Mouse (Mus musculus) CH12.LX (cell line): ENCODE measurements around the gene Znhit1. TPM values are rescaled to one million over a fixed set of nuclear protein-coding genes. Genes with fewer than 3 reads are reported as not detected.

Experiments
- DNase-seq: peaks from one replicate; pipeline ENCODE4 v3.0.0-alpha.2; 2013; ENCODE audit errors: extremely low read depth
- H3K27ac ChIP-seq: 2 replicates; pipeline ENCODE4 v1.5.1; 2012; ENCODE audit warnings: low read depth, mild to moderate bottlenecking, control low read depth, moderate library complexity; ENCODE audit not compliant: insufficient read depth
- H3K27me3 ChIP-seq: replicated peaks from 2 replicates; pipeline ENCODE3; 2012; ENCODE audit warnings: inconsistent platforms
- H3K36me3 ChIP-seq, 2 experiments: replicated peaks in 1 of 2; 2 replicates each; pipeline versions ENCODE3 to v1.6.1; 2012; ENCODE audit warnings: inconsistent platforms in 1 of 2, low read length in 1 of 2, mild to moderate bottlenecking in 1 of 2, mixed read lengths in 1 of 2, moderate library complexity in 1 of 2; ENCODE audit not compliant: control insufficient read depth in 1 of 2, insufficient read depth in 1 of 2
- H3K4me1 ChIP-seq, 2 experiments: 2 replicates each; pipeline ENCODE4 v1.6.1; 2012; ENCODE audit warnings: inconsistent platforms in 1 of 2, moderate library complexity in 1 of 2; ENCODE audit not compliant: insufficient read depth in 2 of 2, control insufficient read depth in 1 of 2
- H3K4me2 ChIP-seq: 2 replicates; pipeline ENCODE4 v1.6.1; 2012; ENCODE audit warnings: low read depth, mild to moderate bottlenecking, control low read depth; ENCODE audit not compliant: poor library complexity, insufficient read depth, severe bottlenecking
- H3K4me3 ChIP-seq, 3 experiments: fragments of 150-350 bp in 1 of 3; sonication (generic) in 1 of 3; replicated peaks in 1 of 3; 2 replicates each; pipeline versions ENCODE3 to v1.5.1; 2011 to 2012; ENCODE audit warnings: low read depth in 2 of 3, low read length in 2 of 3, mild to moderate bottlenecking in 2 of 3, moderate library complexity in 2 of 3, control low read depth in 1 of 3, improper control_type of control experiment in 1 of 3, inconsistent platforms in 1 of 3, mixed read lengths in 1 of 3; ENCODE audit not compliant: poor library complexity in 1 of 3
- H3K79me2 ChIP-seq: replicated peaks from 2 replicates; pipeline ENCODE4 v1.6.1; 2012; ENCODE audit warnings: mild to moderate bottlenecking, moderate library complexity; ENCODE audit not compliant: control insufficient read depth, poor library complexity, insufficient read depth, severe bottlenecking; ENCODE audit errors: extremely low read depth
- H3K9ac ChIP-seq: 2 replicates; pipeline ENCODE4 v1.6.1; 2012; ENCODE audit warnings: low read depth, mild to moderate bottlenecking, control low read depth, moderate library complexity; ENCODE audit not compliant: insufficient read depth
- H3K9me3 ChIP-seq: replicated peaks from 2 replicates; pipeline ENCODE3; 2012; ENCODE audit warnings: low read length, inconsistent platforms, mixed read lengths
- BHLHE40 ChIP-seq: IDR thresholded peaks from 2 replicates; pipeline ENCODE4 v1.6.1; 2011; ENCODE audit warnings: mild to moderate bottlenecking, low read depth, low read length, improper control_type of control experiment
- E2F4 ChIP-seq: IDR thresholded peaks from 2 replicates; pipeline ENCODE4 v1.6.1; 2011; ENCODE audit warnings: low read depth, low read length, improper control_type of control experiment; ENCODE audit not compliant: insufficient replicate concordance
- ELF1 ChIP-seq: IDR thresholded peaks from 2 replicates; pipeline ENCODE4 v1.6.1; 2014; ENCODE audit warnings: low read depth, mild to moderate bottlenecking, inconsistent platforms, low read length, improper control_type of control experiment
- EP300 ChIP-seq: IDR thresholded peaks from 2 replicates; pipeline ENCODE4 v1.6.1; 2011; ENCODE audit warnings: low read length, improper control_type of control experiment
- ETS1 ChIP-seq: conservative IDR thresholded peaks from 2 replicates; pipeline ENCODE4 v1.6.1; 2012; ENCODE audit warnings: low read depth, mild to moderate bottlenecking, inconsistent platforms, low read length, improper control_type of control experiment, moderate library complexity
- HCFC1 ChIP-seq: IDR thresholded peaks from 2 replicates; pipeline ENCODE4 v1.6.1; 2012; ENCODE audit warnings: low read depth, mild to moderate bottlenecking, inconsistent platforms, low read length, improper control_type of control experiment
- IRF4 ChIP-seq: IDR thresholded peaks from 2 replicates; pipeline ENCODE4 v1.6.1; 2014; ENCODE audit warnings: low read depth, mild to moderate bottlenecking, inconsistent platforms, low read length, improper control_type of control experiment
- JUND ChIP-seq: conservative IDR thresholded peaks from 2 replicates; pipeline ENCODE4 v1.6.1; 2011; ENCODE audit warnings: low read depth, low read length, improper control_type of control experiment
- KAT2A ChIP-seq: IDR thresholded peaks from 2 replicates; pipeline ENCODE4 v1.6.1; 2012; ENCODE audit warnings: low read length, improper control_type of control experiment, inconsistent platforms; ENCODE audit not compliant: insufficient replicate concordance
- MAX ChIP-seq: IDR thresholded peaks from 2 replicates; pipeline ENCODE4 v1.6.1; 2011; ENCODE audit warnings: low read length, improper control_type of control experiment
- MAZ ChIP-seq: IDR thresholded peaks from 2 replicates; pipeline ENCODE4 v1.6.1; 2012; ENCODE audit warnings: low read depth, mild to moderate bottlenecking, inconsistent platforms, low read length, improper control_type of control experiment, moderate library complexity
- MXI1 ChIP-seq: IDR thresholded peaks from 2 replicates; pipeline ENCODE4 v1.6.1; 2011; ENCODE audit warnings: mild to moderate bottlenecking, low read depth, low read length, improper control_type of control experiment
- NRF1 ChIP-seq: IDR thresholded peaks from 2 replicates; pipeline ENCODE4 v1.6.1; 2014; ENCODE audit warnings: low read depth, mild to moderate bottlenecking, inconsistent platforms, low read length, improper control_type of control experiment, moderate library complexity
- PAX5 ChIP-seq: IDR thresholded peaks from 2 replicates; pipeline ENCODE4 v1.6.1; 2012; ENCODE audit warnings: low read length, inconsistent platforms, mixed read lengths
- POLR2AphosphoS2 ChIP-seq: IDR thresholded peaks from 2 replicates; pipeline ENCODE4 v1.6.1; 2011; ENCODE audit warnings: low read depth, low read length, improper control_type of control experiment
- RCOR1 ChIP-seq: conservative IDR thresholded peaks from 2 replicates; pipeline ENCODE4 v1.6.1; 2012; ENCODE audit warnings: low read depth, mild to moderate bottlenecking, inconsistent platforms, low read length, improper control_type of control experiment
- SIN3A ChIP-seq: IDR thresholded peaks from 2 replicates; pipeline ENCODE4 v1.6.1; 2012; ENCODE audit warnings: low read length, improper control_type of control experiment, inconsistent platforms
- TBP ChIP-seq: conservative IDR thresholded peaks from 2 replicates; pipeline ENCODE4 v1.6.1; 2011; ENCODE audit warnings: low read depth, low read length, improper control_type of control experiment
- TCF12 ChIP-seq: IDR thresholded peaks from 2 replicates; pipeline ENCODE4 v1.6.1; 2014; ENCODE audit warnings: low read depth, mild to moderate bottlenecking, inconsistent platforms, low read length, improper control_type of control experiment
- USF1 ChIP-seq: IDR thresholded peaks from 2 replicates; pipeline ENCODE4 v1.6.1; 2014; ENCODE audit warnings: low read depth, mild to moderate bottlenecking, inconsistent platforms, low read length, improper control_type of control experiment
- USF2 ChIP-seq: conservative IDR thresholded peaks from 2 replicates; pipeline ENCODE4 v1.6.1; 2011; ENCODE audit warnings: low read depth, low read length, improper control_type of control experiment
- ZC3H11A ChIP-seq: IDR thresholded peaks from 2 replicates; pipeline ENCODE4 v1.6.1; 2012; ENCODE audit warnings: low read depth, mild to moderate bottlenecking, inconsistent platforms, low read length, improper control_type of control experiment
- ZKSCAN1 ChIP-seq: IDR thresholded peaks from 2 replicates; pipeline ENCODE4 v1.6.1; 2012; ENCODE audit warnings: low read depth, inconsistent platforms, low read length, improper control_type of control experiment, borderline replicate concordance
- ZMIZ1 ChIP-seq: IDR thresholded peaks from 2 replicates; pipeline ENCODE4 v1.6.1; 2012; ENCODE audit warnings: low read depth, mild to moderate bottlenecking, inconsistent platforms, low read length, improper control_type of control experiment
- dilution Hi-C: fragments of 300-500 bp; cut with MboI; formaldehyde crosslinking; loops from 2 replicates; pipeline ENCODE4 v1.14.3; 2020; ENCODE audit warnings: low sequenced_read_pairs; ENCODE audit not compliant: extremely low pct_unique_long_range_greater_than_20kb, extremely low pct_ligation_motif_present
- in situ Hi-C: fragments of 300-500 bp; cut with MboI; formaldehyde crosslinking; loops from 3 replicates; pipeline ENCODE4 v1.14.3; 2019; ENCODE audit warnings: low sequenced_read_pairs, low pct_ligation_motif_present, low pct_unique_long_range_greater_than_20kb, mixed read lengths
- polyA plus RNA-seq: library from polyadenylated mRNA; unstranded; fragments of >175 nt; gene quantifications from 2 replicates; pipeline ENCODE4 v1.2.1, GENCODE M21; 2012; ENCODE audit warnings: low read depth; ENCODE audit not compliant: insufficient read length
- total RNA-seq, 2 experiments: library from RNA; depleted of rRNA; stranded (reverse); fragments of 300-350 nt in 1 of 2; fragments of >200 nt in 1 of 2; gene quantifications; 2 replicates each; pipeline ENCODE4 v1.2.3; 2012 to 2014

Gene Znhit1
- total and polyA plus RNA-seq, 3 experiments: 39.6 to 99.2 (median 60.1) TPM

DNA sequence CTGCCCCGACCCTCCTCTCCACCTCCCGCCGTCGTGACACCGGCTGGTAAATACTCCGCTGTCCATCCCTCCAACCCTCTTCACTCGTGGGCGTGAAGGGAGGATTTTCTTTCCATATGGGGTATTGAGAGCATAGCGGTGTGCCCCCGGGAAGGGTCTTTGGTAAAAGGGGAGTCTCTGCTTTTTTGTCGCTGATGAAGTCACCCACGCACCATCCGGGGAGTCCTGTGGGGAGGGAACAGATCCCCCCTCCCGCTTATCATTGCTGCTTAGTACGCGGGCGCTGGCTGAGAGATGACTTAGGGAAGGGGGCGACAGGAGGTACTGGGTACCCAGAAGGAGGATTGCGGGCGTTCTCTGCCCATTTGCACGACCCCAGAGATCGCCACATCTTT lies 42.6 kb upstream of the Znhit1 start:
- no peak overlapping the region for H3K4me2 ChIP-seq
- in situ Hi-C loops (no loop called here), dilution Hi-C loops (no loop called here)
- H3K36me3 ChIP-seq: peaks cover 0 to 12% of the 10 kb centered on the region in 2 experiments
- H3K9me3 ChIP-seq: peaks cover 16% of the 10 kb centered on the region
- H3K27me3 ChIP-seq: peaks cover 60% of the 10 kb centered on the region
- peaks cover 14 to 33% of the 10 kb centered on the region in 2 experiments for H3K4me1 ChIP-seq
- no peak for DNase-seq
- H3K4me3 ChIP-seq: no peak overlapping the region
- TF ChIP-seq USF2 (no peak), ELF1 (no peak), NRF1 (no peak), ETS1 (no peak), ZMIZ1 (no peak), E2F4 (no peak), ZKSCAN1 (no peak), BHLHE40 (no peak), PAX5 (no peak), POLR2AphosphoS2 (no peak), ZC3H11A (no peak)
- no peak overlapping the region for H3K27ac ChIP-seq
- no peaks in the 10 kb centered on the region for H3K79me2 ChIP-seq
- H3K9ac ChIP-seq: no peak overlapping the region

DNA sequence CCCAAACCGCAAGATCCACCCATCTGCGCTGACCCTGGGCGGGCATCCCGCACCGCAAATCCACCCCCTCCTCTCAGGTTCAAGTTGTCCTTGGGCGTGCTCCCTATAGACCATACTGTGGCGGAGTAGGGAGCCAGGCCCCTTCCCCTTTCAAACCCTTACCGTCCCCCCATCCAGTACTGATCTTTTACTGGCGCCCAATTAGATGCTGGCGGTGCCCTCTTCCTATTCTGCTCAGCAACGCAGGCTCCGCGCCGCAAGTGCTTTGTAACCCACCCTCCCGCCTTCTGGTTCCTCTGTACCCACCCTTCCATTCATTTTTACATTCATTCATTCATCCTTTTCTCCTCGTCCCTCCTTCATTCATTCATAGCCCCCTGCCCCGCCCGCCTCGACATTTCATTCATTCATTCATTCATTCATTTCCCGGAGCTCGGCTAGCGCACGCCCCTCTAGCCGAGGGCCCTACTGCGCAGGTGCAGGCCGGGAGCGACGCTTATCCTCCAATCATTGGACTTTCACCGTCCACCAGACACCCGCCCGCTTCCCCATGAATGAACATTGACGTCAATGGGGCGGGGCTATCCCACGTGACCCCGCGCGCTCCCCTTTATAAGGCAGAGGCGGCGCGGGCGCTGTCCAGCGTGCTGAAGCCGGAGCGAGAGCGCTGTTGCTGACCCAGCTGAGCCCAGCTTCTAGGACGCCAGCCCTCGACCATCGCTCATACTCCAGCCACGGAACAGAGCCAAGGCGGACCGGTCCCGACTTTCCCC lies 42.0 kb upstream of the Znhit1 start:
- peak overlapping the region; percentile 60 for H3K4me2 ChIP-seq
- H3K36me3 ChIP-seq: peaks cover 0 to 6% of the 10 kb centered on the region in 2 experiments
- dilution Hi-C loops: no loop called here
- in situ Hi-C loops: loop anchor here (10.0 kb wide), 1 partner anchor 85 kb away; the partner anchor contains the start of gene Trim56
- H3K4me3 ChIP-seq: peak overlapping the region in 2 of 3 experiments; percentile 10 to 22
- DNase-seq: peak; percentile 96
- H3K27ac ChIP-seq: no peak overlapping the region
- TF ChIP-seq IRF4 (peak; percentile 37; the same call in 1 of the 2 replicates), MXI1 (peak; percentile 99), HCFC1 (peak; percentile 54), MAX (peak; percentile 92), BHLHE40 (peak; percentile 91), USF2 (peak; percentile 89), ETS1 (no peak), TBP (peak; percentile 87), KAT2A (no peak), RCOR1 (no peak), TCF12 (peak; percentile 40; the same call in 1 of the 2 replicates), ELF1 (peak; percentile 74), MAZ (peak; percentile 83; the same call in 1 of the 2 replicates), USF1 (peak; percentile 95), NRF1 (peak; percentile 94), SIN3A (peak; percentile 100), JUND (no peak), E2F4 (no peak), EP300 (no peak)
- H3K9me3 ChIP-seq: peaks cover 16% of the 10 kb centered on the region
- no peaks in the 10 kb centered on the region for H3K79me2 ChIP-seq
- H3K4me1 ChIP-seq: peaks cover 16 to 37% of the 10 kb centered on the region in 2 experiments
- no peak overlapping the region for H3K9ac ChIP-seq
- H3K27me3 ChIP-seq: peaks cover 66% of the 10 kb centered on the region
